Mouse (Mus musculus): ENCODE data around the gene Mapk8ip3. TPM values are rescaled to one million over a fixed set of nuclear protein-coding genes. Genes with fewer than 3 reads are reported as not detected.
A peak's percentile ranks its signal among the peaks of the same experiment; 100 is the strongest.

Mapk8ip3 gene
- polyA plus RNA-seq, 1 experiment from 2014 or later, result 8.3 TPM

DNA sequence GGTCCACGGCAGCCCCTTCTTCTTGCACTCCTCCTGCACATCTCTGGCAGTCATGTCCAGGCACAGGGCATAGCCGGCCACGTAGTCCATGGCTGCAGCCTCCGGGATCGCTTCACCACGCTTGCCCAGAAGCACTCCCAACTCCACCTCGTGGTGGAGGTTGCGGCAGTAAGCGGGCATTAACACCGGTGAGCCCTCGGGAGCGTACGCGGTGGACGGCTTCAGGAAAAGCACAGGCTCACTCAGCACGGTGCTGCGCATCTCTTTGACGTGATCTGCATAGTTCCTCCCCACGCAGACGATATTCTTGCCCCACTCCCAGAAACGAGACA lies 87.1 kb downstream of the Mapk8ip3 start:
- peak; percentile 34 for ATAC-seq (ENCODE audit: insufficient read depth)
- Histone ChIP-seq H3K4me1 (replicated peaks) (peaks cover 48% of the 10 kb centered on the region), H3K4me2 (peak overlapping the region; percentile 78), H3K27me3 (no peaks in the 10 kb centered on the region), H3K9me3 (replicated peaks) (no peaks in the 10 kb centered on the region), H3K9ac (peak overlapping the region; percentile 93), H3K27ac (replicated peaks) (peak overlapping the region; percentile 100), H3K36me3 (replicated peaks) (peaks cover 29% of the 10 kb centered on the region), H3K4me3 (replicated peaks) (peak overlapping the region; percentile 95)
- WGBS (ENCODE audit: insufficient replicate concordance), result under 1% methylated on average over 21 of the region's 21 CpGs

DNA sequence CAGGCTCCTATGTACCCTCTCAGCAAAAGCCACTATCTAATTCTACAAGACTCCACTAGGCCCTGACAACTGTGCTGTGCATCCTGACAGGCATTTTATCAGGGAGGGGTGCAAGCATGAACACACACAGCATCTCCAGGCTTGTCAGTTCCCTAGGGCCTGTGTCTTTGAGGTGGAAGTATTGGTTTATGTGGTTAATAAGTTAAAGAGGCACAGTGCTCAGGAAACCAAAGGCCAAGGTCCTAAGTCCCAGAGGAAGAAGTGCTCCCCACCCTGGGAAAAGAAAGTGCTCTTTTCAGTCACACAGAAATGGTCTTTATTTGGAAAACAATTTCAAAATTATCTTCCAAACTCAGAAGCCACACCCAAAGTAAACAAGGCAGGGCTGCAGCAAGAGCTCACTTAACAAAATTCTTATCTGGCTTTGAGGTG lies 88.2 kb downstream of the Mapk8ip3 start:
- no peaks in the 10 kb centered on the region for H3K9me3 ChIP-seq (replicated peaks)
- peak overlapping the region; percentile 95 for H3K4me3 ChIP-seq (replicated peaks)
- H3K27ac ChIP-seq (replicated peaks), result peak overlapping the region; percentile 100
- H3K9ac ChIP-seq, result peak overlapping the region; percentile 93
- no peaks in the 10 kb centered on the region for H3K27me3 ChIP-seq
- peak overlapping the region; percentile 78 for H3K4me2 ChIP-seq
- peak; percentile 41 for ATAC-seq (ENCODE audit: insufficient read depth)
- peaks cover 18% of the 10 kb centered on the region for H3K36me3 ChIP-seq (replicated peaks)
- H3K4me1 ChIP-seq (replicated peaks), result peaks cover 49% of the 10 kb centered on the region

DNA sequence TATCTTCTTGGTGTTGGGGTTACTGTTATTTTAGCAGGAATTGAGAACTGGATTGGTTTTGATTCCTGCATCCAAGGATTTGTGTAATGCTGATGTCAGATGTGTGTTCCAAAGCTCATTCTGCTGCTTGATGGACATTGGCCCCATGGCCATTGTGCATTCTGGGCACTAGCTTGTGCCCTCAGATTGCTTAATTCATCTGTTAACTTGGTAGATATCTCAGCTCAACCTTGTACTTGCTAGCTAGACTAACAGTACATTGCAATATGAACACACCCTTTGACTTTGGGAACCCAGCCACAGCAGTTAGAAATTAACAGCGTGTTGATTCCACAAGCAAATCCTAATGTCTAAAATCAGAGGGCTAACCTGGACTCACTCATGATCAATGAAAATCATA lies 89.4 kb downstream of the Mapk8ip3 start:
- no peaks in the 10 kb centered on the region for H3K9me3 ChIP-seq (replicated peaks)
- peaks cover 45% of the 10 kb centered on the region for H3K4me1 ChIP-seq (replicated peaks)
- peak overlapping the region; percentile 33 for H3K9ac ChIP-seq
- H3K36me3 ChIP-seq (replicated peaks), result peaks cover 6% of the 10 kb centered on the region
- WGBS (ENCODE audit: insufficient replicate concordance), result 80% methylated on average over 1 of the region's 1 CpGs
- H3K27me3 ChIP-seq, result no peaks in the 10 kb centered on the region
- H3K27ac ChIP-seq (replicated peaks), result peak overlapping the region; percentile 87
- peak overlapping the region; percentile 51 for H3K4me3 ChIP-seq (replicated peaks)
- no peak for ATAC-seq (ENCODE audit: insufficient read depth)
- peak overlapping the region; percentile 71 for H3K4me2 ChIP-seq

DNA sequence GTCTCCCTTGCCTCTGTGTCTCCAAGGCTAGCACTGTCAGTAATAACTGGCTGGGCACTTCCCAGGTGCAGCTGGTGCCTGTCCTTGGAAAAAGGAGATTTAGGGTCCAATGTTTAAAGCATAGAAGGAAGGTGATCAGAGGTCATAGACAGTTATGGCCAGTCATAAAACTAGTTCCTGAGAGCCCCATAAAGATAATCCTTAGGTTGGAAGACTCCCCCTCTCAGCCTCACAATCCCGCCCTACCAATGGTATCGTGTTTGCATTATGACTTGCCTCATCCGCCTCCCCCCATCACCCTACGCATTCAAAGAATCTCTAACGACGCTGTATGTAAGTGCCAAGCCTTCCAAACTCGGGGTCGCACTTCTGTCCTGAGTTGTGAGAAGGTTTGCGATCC lies 92.3 kb downstream of the Mapk8ip3 start:
- no peak overlapping the region for H3K9ac ChIP-seq
- peaks cover 36% of the 10 kb centered on the region for H3K4me1 ChIP-seq (replicated peaks)
- no peaks in the 10 kb centered on the region for H3K9me3 ChIP-seq (replicated peaks)
- H3K36me3 ChIP-seq (replicated peaks), result peaks cover 5% of the 10 kb centered on the region; the same call in 1 of the 2 replicates
- no peak overlapping the region for H3K4me3 ChIP-seq (replicated peaks)
- no peak overlapping the region for H3K27ac ChIP-seq (replicated peaks)
- 60% methylated on average over 9 of the region's 9 CpGs for WGBS (ENCODE audit: insufficient replicate concordance)
- H3K4me2 ChIP-seq, result no peak overlapping the region
- H3K27me3 ChIP-seq, result peaks cover 15% of the 10 kb centered on the region; the same call in 1 of the 2 replicates
- no peak for ATAC-seq (ENCODE audit: insufficient read depth)

DNA sequence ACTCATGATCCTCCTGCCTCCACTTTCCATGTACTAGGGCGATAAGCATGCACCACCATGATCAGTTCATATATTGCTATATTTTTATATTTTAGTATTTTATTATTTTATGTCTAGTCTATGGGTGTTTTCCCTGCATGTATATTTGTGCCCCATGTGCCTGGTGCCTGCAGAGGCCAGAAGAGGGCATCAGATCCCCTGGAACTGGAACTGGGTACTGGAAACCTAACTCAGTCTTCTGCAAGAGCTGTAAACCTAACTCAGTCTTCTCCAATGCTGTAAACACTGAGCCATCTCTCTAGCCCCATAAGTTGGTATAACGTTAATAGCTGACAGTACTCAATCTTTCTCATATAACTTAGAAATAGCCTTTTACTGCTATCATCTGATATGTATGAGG lies 94.1 kb downstream of the Mapk8ip3 start:
- Histone ChIP-seq H3K4me1 (replicated peaks) (peaks cover 30% of the 10 kb centered on the region), H3K4me3 (replicated peaks) (no peak overlapping the region), H3K4me2 (no peak overlapping the region), H3K27ac (replicated peaks) (no peak overlapping the region), H3K27me3 (peaks cover 19% of the 10 kb centered on the region; the same call in 1 of the 2 replicates), H3K9me3 (replicated peaks) (no peaks in the 10 kb centered on the region), H3K9ac (no peak overlapping the region), H3K36me3 (replicated peaks) (peaks cover 5% of the 10 kb centered on the region; the same call in 1 of the 2 replicates)
- WGBS (ENCODE audit: insufficient replicate concordance), result 41% methylated on average over 2 of the region's 2 CpGs
- no peak for ATAC-seq (ENCODE audit: insufficient read depth)

Other genes with a start within 250 kb of the Mapk8ip3 start
- gene Syngr3, start 247.0 kb downstream of the Mapk8ip3 start, polyA plus RNA-seq (2015; fragmentation: Nextera tagmentation; extraction: Ambion mirVana), result 0.07 and 0.16 TPM in 2 replicates
- gene Gfer, start 240.8 kb downstream of the Mapk8ip3 start, polyA plus RNA-seq (2015; fragmentation: Nextera tagmentation; extraction: Ambion mirVana), result 22.8 and 25.2 TPM in 2 replicates
- 0.14 and 0.16 TPM in 2 replicates for gene Noxo1, start 240.7 kb downstream of the Mapk8ip3 start, polyA plus RNA-seq (2015; fragmentation: Nextera tagmentation; extraction: Ambion mirVana)
- gene Tbl3, start 229.3 kb downstream of the Mapk8ip3 start, polyA plus RNA-seq (2015; fragmentation: Nextera tagmentation; extraction: Ambion mirVana), result 35.0 and 40.6 TPM in 2 replicates
- gene Rnf151, start 218.9 kb downstream of the Mapk8ip3 start, polyA plus RNA-seq (2015; fragmentation: Nextera tagmentation; extraction: Ambion mirVana), result not detected in 2 replicates
- gene Rps2, start 218.9 kb downstream of the Mapk8ip3 start, polyA plus RNA-seq (2015; fragmentation: Nextera tagmentation; extraction: Ambion mirVana), result 1,043 and 1,068 TPM in 2 replicates
- gene Ndufb10, start 212.5 kb downstream of the Mapk8ip3 start, polyA plus RNA-seq (2015; fragmentation: Nextera tagmentation; extraction: Ambion mirVana), result 160 and 162 TPM in 2 replicates
- gene Rpl3l, start 209.2 kb downstream of the Mapk8ip3 start, polyA plus RNA-seq (2015; fragmentation: Nextera tagmentation; extraction: Ambion mirVana), result 0.09 and 0.15 TPM in 2 replicates
- 31.1 and 32.9 TPM in 2 replicates for gene Msrb1, start 200.3 kb downstream of the Mapk8ip3 start, polyA plus RNA-seq (2015; fragmentation: Nextera tagmentation; extraction: Ambion mirVana)
- 0.07 TPM in 1 of 2 replicates, not detected in the other for gene Hs3st6, start 184.0 kb downstream of the Mapk8ip3 start, polyA plus RNA-seq (2015; fragmentation: Nextera tagmentation; extraction: Ambion mirVana)
- 0.35 and 0.54 TPM in 2 replicates for gene Meiob, start 132.7 kb downstream of the Mapk8ip3 start, polyA plus RNA-seq (2015; fragmentation: Nextera tagmentation; extraction: Ambion mirVana)
- gene Hagh, start 96.8 kb downstream of the Mapk8ip3 start, polyA plus RNA-seq (2015; fragmentation: Nextera tagmentation; extraction: Ambion mirVana), result 117 and 135 TPM in 2 replicates
- 41.1 and 44.2 TPM in 2 replicates for gene Fahd1, start 86.6 kb downstream of the Mapk8ip3 start, polyA plus RNA-seq (2015; fragmentation: Nextera tagmentation; extraction: Ambion mirVana)
- 9.6 and 11.5 TPM in 2 replicates for gene Igfals, start 71.0 kb downstream of the Mapk8ip3 start, polyA plus RNA-seq (2015; fragmentation: Nextera tagmentation; extraction: Ambion mirVana)
- 68.1 and 73.5 TPM in 2 replicates for gene Nubp2, start 50.6 kb downstream of the Mapk8ip3 start, polyA plus RNA-seq (2015; fragmentation: Nextera tagmentation; extraction: Ambion mirVana)
- gene Spsb3, start 50.3 kb downstream of the Mapk8ip3 start, polyA plus RNA-seq (2015; fragmentation: Nextera tagmentation; extraction: Ambion mirVana), result 45.2 and 48.4 TPM in 2 replicates
- gene Eme2, start 41.9 kb downstream of the Mapk8ip3 start, polyA plus RNA-seq (2015; fragmentation: Nextera tagmentation; extraction: Ambion mirVana), result 11.5 and 13.0 TPM in 2 replicates
- 52.3 and 52.8 TPM in 2 replicates for gene Mrps34, start 41.9 kb downstream of the Mapk8ip3 start, polyA plus RNA-seq (2015; fragmentation: Nextera tagmentation; extraction: Ambion mirVana)
- 53.4 and 60.1 TPM in 2 replicates for gene Nme3, start 40.5 kb downstream of the Mapk8ip3 start, polyA plus RNA-seq (2015; fragmentation: Nextera tagmentation; extraction: Ambion mirVana)
- gene Jpt2, start 23.7 kb upstream of the Mapk8ip3 start, polyA plus RNA-seq (2015; fragmentation: Nextera tagmentation; extraction: Ambion mirVana), result 60.0 and 62.4 TPM in 2 replicates
- 2.9 and 4.3 TPM in 2 replicates for gene Cramp1l, start 78.8 kb upstream of the Mapk8ip3 start, polyA plus RNA-seq (2015; fragmentation: Nextera tagmentation; extraction: Ambion mirVana)
- gene Ift140, start 79.1 kb upstream of the Mapk8ip3 start, polyA plus RNA-seq (2015; fragmentation: Nextera tagmentation; extraction: Ambion mirVana), result 139 and 156 TPM in 2 replicates
- gene Tmem204, start 146.6 kb upstream of the Mapk8ip3 start, polyA plus RNA-seq (2015; fragmentation: Nextera tagmentation; extraction: Ambion mirVana), result 5.6 and 6.5 TPM in 2 replicates
- 14.3 and 17.4 TPM in 2 replicates for gene Telo2, start 179.0 kb upstream of the Mapk8ip3 start, polyA plus RNA-seq (2015; fragmentation: Nextera tagmentation; extraction: Ambion mirVana)
- gene Ptx4, start 183.8 kb upstream of the Mapk8ip3 start, polyA plus RNA-seq (2015; fragmentation: Nextera tagmentation; extraction: Ambion mirVana), result 0.06 and 0.10 TPM in 2 replicates
- gene Clcn7, start 196.4 kb upstream of the Mapk8ip3 start, polyA plus RNA-seq (2015; fragmentation: Nextera tagmentation; extraction: Ambion mirVana), result 10.7 TPM in 2 replicates
- not detected in 2 replicates for gene Ccdc154, start 225.5 kb upstream of the Mapk8ip3 start, polyA plus RNA-seq (2015; fragmentation: Nextera tagmentation; extraction: Ambion mirVana)
- not detected in 2 replicates for gene Gm38655, start 238.5 kb upstream of the Mapk8ip3 start, polyA plus RNA-seq (2015; fragmentation: Nextera tagmentation; extraction: Ambion mirVana)
- gene BC003965, start 247.6 kb upstream of the Mapk8ip3 start, polyA plus RNA-seq (2015; fragmentation: Nextera tagmentation; extraction: Ambion mirVana), result 16.6 and 16.7 TPM in 2 replicates